Mouse (Mus musculus) heart, postnatal 0 days (tissue): ENCODE data around the gene Sec63. TPM values are rescaled to one million over a fixed set of nuclear protein-coding genes. Genes with fewer than 3 reads are reported as not detected.

Experiments
- ATAC-seq: fragments of 200-750 bp; cut with Nextera tagmentation; 2 replicates; pipeline ENCODE4 v1.8.0; 2017; ENCODE audit warnings: low read depth, moderate number of reproducible peaks, moderate library complexity; ENCODE audit not compliant: insufficient read depth
- DNase-seq: peaks from one replicate; pipeline ENCODE4 v3.0.0-alpha.2; 2016; ENCODE audit warnings: low spot score
- H3K27ac ChIP-seq: fragments of 300-500 bp; sonication (generic); 2 replicates; pipeline ENCODE4 v1.5.1; 2014; ENCODE audit warnings: low read depth, mild to moderate bottlenecking
- H3K27me3 ChIP-seq: fragments of 300-500 bp; sonication (generic); 2 replicates; pipeline ENCODE4 v1.6.1; 2014; ENCODE audit warnings: low read length, mixed read lengths; ENCODE audit not compliant: control insufficient read depth, insufficient read depth
- H3K36me3 ChIP-seq: fragments of 300-500 bp; sonication (generic); replicated peaks from 2 replicates; pipeline ENCODE4 v1.6.1; 2014; ENCODE audit warnings: low read length, mixed read lengths; ENCODE audit not compliant: control insufficient read depth, insufficient read depth
- H3K4me1 ChIP-seq: fragments of 300-500 bp; sonication (generic); 2 replicates; pipeline ENCODE4 v1.6.1; 2014; ENCODE audit warnings: antibody characterized with exemption; ENCODE audit not compliant: control insufficient read depth, insufficient read depth
- H3K4me2 ChIP-seq: fragments of 300-500 bp; sonication (generic); 2 replicates; pipeline ENCODE4 v1.6.1; 2014; ENCODE audit warnings: low read depth, mild to moderate bottlenecking, low read length, moderate library complexity
- H3K4me3 ChIP-seq: fragments of 300-500 bp; sonication (generic); 2 replicates; pipeline ENCODE4 v1.5.1; 2014; ENCODE audit warnings: low read depth, low read length
- H3K9ac ChIP-seq: fragments of 300-500 bp; sonication (generic); replicated peaks from 2 replicates; pipeline ENCODE4 v1.6.1; 2014; ENCODE audit warnings: low read depth, low read length, mixed read lengths
- H3K9me3 ChIP-seq: fragments of 300-500 bp; sonication (generic); replicated peaks from 2 replicates; pipeline ENCODE4 v1.6.1; 2016; ENCODE audit warnings: low read length; ENCODE audit not compliant: control insufficient read depth
- CTCF ChIP-seq: IDR thresholded peaks from 2 replicates; pipeline ENCODE4 v1.5.1; 2016; ENCODE audit warnings: antibody characterized with exemption, control low read depth, low read depth
- EP300 ChIP-seq: IDR thresholded peaks from 2 replicates; pipeline ENCODE4 v1.6.1; 2016; ENCODE audit warnings: antibody characterized with exemption, low read depth
- WGBS: fragments of 180-500 bp; shearing (Covaris S2); extraction: QIAGEN DNeasy Blood & Tissue Kit; methylation state at CpG from one replicate; pipeline ENCODE4 v1.1.7; 2014; 5-methylcytosine and 5-hydroxymethylcytosine counted together
- polyA plus RNA-seq: library from polyadenylated mRNA; unstranded; fragments of >200 nt; fragmentation: Nextera tagmentation; extraction: Ambion mirVana; gene quantifications from 2 replicates; pipeline ENCODE4 v1.2.1, GENCODE M21; 2015
- total RNA-seq: library from RNA; depleted of rRNA; stranded (reverse); fragments of >200 nt; gene quantifications from 2 replicates; pipeline ENCODE4 v1.2.3, GENCODE M21; 2014; ENCODE audit warnings: low replicate concordance

Sec63 gene
- total and polyA plus RNA-seq, 2 experiments from 2014 or later = 11.0 to 15.5 TPM

DNA sequence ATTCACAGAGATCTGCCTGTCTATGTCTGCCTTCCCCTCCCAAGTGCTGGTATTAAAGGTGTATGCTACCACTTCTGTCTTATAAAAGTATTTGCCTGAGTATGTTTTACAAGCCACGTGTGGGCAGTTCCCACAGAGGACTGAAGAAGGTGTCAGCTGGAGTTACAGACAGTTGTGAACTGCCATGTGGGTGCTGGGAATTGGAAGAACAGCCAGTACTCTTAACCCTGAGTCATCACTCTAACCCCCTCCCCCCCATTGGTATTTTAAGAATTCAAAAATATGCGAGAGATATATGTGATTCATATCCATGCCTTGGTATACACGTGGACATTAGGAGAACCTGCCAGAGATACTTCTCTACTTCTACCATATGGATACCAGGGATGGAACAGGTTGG is 20.4 kb downstream of the Sec63 start:
- Histone ChIP-seq H3K27ac (no peak overlapping the region), H3K4me3 (no peak overlapping the region), H3K4me2 (no peak overlapping the region), H3K27me3 (no peaks in the 10 kb centered on the region), H3K4me1 (no peaks in the 10 kb centered on the region; the same call in 1 of the 2 replicates), H3K36me3 (peaks cover 15% of the 10 kb centered on the region), H3K9ac (no peak overlapping the region), H3K9me3 (no peaks in the 10 kb centered on the region)
- 24% methylated on average over 3 of the region's 3 CpGs for WGBS
- DNase-seq = no peak
- TF ChIP-seq EP300 = no peak
- TF ChIP-seq CTCF = no peak
- peak; percentile 24; the same call in 1 of the 2 replicates for ATAC-seq

DNA sequence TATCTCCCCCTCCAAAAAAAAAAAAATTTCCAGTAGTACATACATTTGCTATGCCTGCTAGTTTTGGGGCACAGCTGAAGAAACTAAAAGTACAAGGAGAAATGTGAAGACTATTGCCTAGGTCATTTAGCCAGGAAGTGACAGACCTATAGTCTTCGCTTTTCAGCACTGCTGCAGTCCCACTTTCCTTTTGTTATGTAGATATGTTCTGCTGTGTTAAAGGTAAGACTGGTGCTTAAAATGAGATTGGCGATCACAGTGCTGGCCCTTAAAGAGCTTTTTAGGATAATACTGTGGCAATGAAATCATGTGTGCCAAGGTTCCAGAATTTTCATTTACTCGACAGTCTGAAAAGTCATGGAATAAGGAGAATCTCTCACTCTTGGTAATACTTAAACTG is 39.6 kb downstream of the Sec63 start:
- ATAC-seq = no peak
- no peak for TF ChIP-seq CTCF
- TF ChIP-seq EP300 = no peak

DNA sequence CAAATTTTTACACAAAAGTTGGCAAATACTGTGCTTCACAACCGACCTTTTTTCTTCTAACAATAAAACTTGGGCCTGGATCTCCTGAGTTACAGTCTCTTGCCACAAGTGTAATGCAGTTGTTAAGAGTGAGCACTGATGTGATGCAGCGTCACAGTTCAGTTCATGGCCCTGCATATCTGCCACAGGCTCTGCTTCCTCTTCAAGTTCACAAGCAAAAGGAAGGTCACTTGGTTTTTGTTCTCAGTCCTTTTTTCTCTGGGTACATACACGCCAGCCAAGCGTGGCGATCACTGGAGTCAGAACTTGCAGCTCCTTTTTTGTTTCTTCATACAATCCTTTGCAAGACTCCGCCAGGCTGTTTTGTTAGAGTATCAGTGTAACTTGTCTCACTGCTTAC is 64.6 kb downstream of the Sec63 start:
- Histone ChIP-seq H3K9ac (no peak overlapping the region), H3K27ac (no peak overlapping the region), H3K4me3 (no peak overlapping the region), H3K9me3 (no peaks in the 10 kb centered on the region), H3K36me3 (peaks cover 66% of the 10 kb centered on the region), H3K27me3 (no peaks in the 10 kb centered on the region), H3K4me1 (no peaks in the 10 kb centered on the region), H3K4me2 (no peak overlapping the region)
- TF ChIP-seq EP300 (no peak), CTCF (no peak)
- ATAC-seq (no peak), DNase-seq (no peak)
- WGBS = 75% methylated on average over 6 of the region's 6 CpGs

More for the DNA sequence above, 39.6 kb downstream of the Sec63 start:
- Histone ChIP-seq H3K9me3 (no peaks in the 10 kb centered on the region), H3K4me3 (no peak overlapping the region), H3K36me3 (peaks cover 48% of the 10 kb centered on the region), H3K4me2 (no peak overlapping the region), H3K4me1 (no peaks in the 10 kb centered on the region), H3K9ac (no peak overlapping the region), H3K27ac (no peak overlapping the region), H3K27me3 (no peaks in the 10 kb centered on the region)
- 78% methylated on average over 3 of the region's 3 CpGs for WGBS
- DNase-seq = no peak

DNA sequence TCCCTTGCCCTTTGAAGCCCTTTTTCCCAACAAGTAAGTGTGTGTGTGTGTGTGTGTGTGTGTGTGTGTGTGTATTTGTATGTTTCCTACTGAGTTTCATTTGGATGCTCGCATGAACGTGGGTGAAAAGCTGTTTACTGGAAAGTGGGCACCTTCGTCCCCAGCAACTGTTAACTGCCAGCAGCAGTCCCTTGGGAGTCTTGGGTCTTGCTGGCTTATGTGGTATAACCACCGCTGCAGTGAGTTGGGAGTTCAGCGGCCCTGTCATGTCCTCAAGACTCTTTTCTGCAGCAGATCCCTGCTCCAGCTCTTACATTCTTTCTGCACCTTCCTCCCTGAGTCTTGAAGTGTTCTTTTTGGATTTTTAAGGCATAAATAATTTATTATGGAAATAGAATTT is 65.9 kb downstream of the Sec63 start:
- H3K9me3 ChIP-seq = no peaks in the 10 kb centered on the region
- H3K9ac ChIP-seq = no peak overlapping the region
- ATAC-seq (no peak), DNase-seq (no peak)
- no peaks in the 10 kb centered on the region for H3K27me3 ChIP-seq
- H3K4me3 ChIP-seq = no peak overlapping the region
- 85% methylated on average over 5 of the region's 5 CpGs for WGBS
- peaks cover 76% of the 10 kb centered on the region for H3K36me3 ChIP-seq
- no peaks in the 10 kb centered on the region for H3K4me1 ChIP-seq
- no peak overlapping the region for H3K4me2 ChIP-seq
- TF ChIP-seq CTCF (no peak), EP300 (no peak)
- no peak overlapping the region for H3K27ac ChIP-seq

DNA sequence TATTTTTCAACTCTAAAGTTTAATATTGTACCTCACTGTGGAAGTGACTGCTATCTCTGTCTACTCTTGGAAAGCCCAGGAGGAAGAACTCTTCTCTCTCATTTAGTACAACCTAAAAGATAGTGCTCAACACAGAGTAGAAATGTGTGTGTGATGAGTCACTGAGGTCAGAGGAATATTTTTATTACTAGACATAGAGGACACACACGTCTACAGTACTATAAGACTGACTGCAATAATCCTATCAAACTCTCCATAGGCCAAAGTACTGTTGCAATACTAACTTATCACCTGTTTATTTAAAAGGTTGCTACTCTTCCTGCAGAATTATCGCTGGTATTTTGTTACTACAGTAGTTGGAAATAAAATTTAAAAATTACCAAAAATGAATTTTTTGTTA is 68.7 kb downstream of the Sec63 start:
- 76% methylated on average over 2 of the region's 2 CpGs for WGBS
- H3K27ac ChIP-seq = no peak overlapping the region
- peaks cover 75% of the 10 kb centered on the region for H3K36me3 ChIP-seq
- ATAC-seq (no peak), DNase-seq (no peak)
- no peaks in the 10 kb centered on the region for H3K9me3 ChIP-seq
- no peaks in the 10 kb centered on the region for H3K4me1 ChIP-seq
- H3K27me3 ChIP-seq = no peaks in the 10 kb centered on the region
- H3K4me2 ChIP-seq = no peak overlapping the region
- TF ChIP-seq CTCF = no peak
- no peak for TF ChIP-seq EP300
- H3K9ac ChIP-seq = no peak overlapping the region
- no peak overlapping the region for H3K4me3 ChIP-seq

DNA sequence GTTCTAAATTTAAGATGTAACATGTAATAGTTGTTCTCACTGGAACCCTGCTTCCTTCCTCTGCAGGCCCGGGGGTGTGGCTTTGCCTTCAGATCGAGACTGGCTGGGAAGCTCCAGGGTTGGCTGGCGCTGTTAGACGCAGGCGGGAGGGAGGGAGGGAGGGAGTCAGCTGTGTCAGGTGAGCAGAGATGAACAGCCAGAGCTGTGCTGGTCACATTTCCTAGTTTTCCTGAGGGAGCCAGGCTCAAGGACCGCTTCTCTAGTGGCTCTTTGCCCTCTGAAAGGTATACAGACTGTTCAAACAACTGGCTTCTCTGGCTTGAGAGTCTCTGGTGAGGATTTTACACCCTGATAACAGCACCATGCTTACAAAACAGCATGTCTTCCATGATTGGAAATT is 69.1 kb downstream of the Sec63 start:
- no peak for TF ChIP-seq EP300

More for the DNA sequence above, 69.1 kb downstream of the Sec63 start:
- Histone ChIP-seq H3K9ac (no peak overlapping the region), H3K27me3 (no peaks in the 10 kb centered on the region), H3K4me1 (no peaks in the 10 kb centered on the region), H3K4me2 (no peak overlapping the region), H3K36me3 (peaks cover 76% of the 10 kb centered on the region), H3K4me3 (no peak overlapping the region), H3K9me3 (no peaks in the 10 kb centered on the region), H3K27ac (no peak overlapping the region)
- ATAC-seq (no peak), DNase-seq (no peak)
- WGBS = 66% methylated on average over 6 of the region's 6 CpGs
